Mouse (Mus musculus) left cerebral cortex, adult 2 months (tissue): ENCODE measurements around the gene Ccl1. TPM values are rescaled to one million over a fixed set of nuclear protein-coding genes. Genes with fewer than 3 reads are reported as not detected.

Experiments used
- DNase-seq, 2 experiments: peaks; one replicate each; pipeline ENCODE4 v3.0.0; 2021 to 2022; ENCODE audit warnings: low spot score in 2 of 2, mixed read lengths in 1 of 2; ENCODE audit errors: extremely low spot score in 1 of 2
- H3K27ac ChIP-seq: fragments of 200-600 bp; 2 replicates; pipeline ENCODE4 v1.8.1; 2022
- H3K4me3 ChIP-seq: fragments of 200-600 bp; 2 replicates; pipeline ENCODE4 v1.8.1; 2022
- CTCF ChIP-seq: fragments of 200-600 bp; IDR thresholded peaks from 2 replicates; pipeline ENCODE4 v1.8.1; 2022; ENCODE audit warnings: antibody characterized with exemption, mild to moderate bottlenecking, moderate library complexity
- intact Hi-C: fragments of 180-260 bp; cut with DNase I; formaldehyde crosslinking; loops from one replicate; pipeline ENCODE4 v1.15.1; 2025
- total RNA-seq, 2 experiments: library from RNA; stranded (reverse); gene quantifications; 2 replicates each; pipeline ENCODE4 v1.2.3; 2021

The Ccl1 gene
- total RNA-seq, 2 experiments from 2014 or later: not detected

- intact Hi-C loops: no loop called here
- H3K4me3 ChIP-seq: no peak overlapping the region
- no peak for TF ChIP-seq CTCF
- DNase-seq: no peak
- H3K27ac ChIP-seq: no peak overlapping the region
These were observed 136.0 kb downstream of the Ccl1 start for GRCm38 (mm10) chr11:82169456-82169855.

DNA sequence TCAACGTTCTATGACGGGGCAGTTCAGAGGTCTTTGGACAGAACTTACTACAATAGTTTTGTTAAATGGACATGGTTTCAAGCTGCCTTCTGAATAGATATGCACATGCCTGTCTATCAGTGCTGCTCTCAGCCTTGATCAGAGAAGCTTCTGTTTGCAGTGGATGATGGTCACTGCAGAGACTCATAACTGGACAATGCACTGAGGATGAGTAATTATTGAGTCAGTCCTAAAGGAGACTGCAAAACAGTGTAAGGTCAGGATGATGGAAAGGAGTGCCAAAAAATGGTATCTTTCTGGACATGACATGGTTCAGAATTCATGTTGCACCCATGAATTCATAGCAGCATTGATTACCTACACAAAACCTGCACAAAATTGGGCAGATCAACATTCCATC lies 137.2 kb downstream of the Ccl1 start:
- H3K27ac ChIP-seq: no peak overlapping the region
- intact Hi-C loops: no loop called here
- no peak overlapping the region for H3K4me3 ChIP-seq
- no peak for DNase-seq
- no peak for TF ChIP-seq CTCF

- no peak for TF ChIP-seq CTCF
- DNase-seq: no peak
These were observed 142.2 kb downstream of the Ccl1 start for GRCm38 (mm10) chr11:82163285-82163684.

GRCm38 (mm10) chr11:82159126-82159525 lies 146.4 kb downstream of the Ccl1 start:
- DNase-seq: no peak
- intact Hi-C loops: no loop called here
- no peak overlapping the region for H3K27ac ChIP-seq
- TF ChIP-seq CTCF: no peak
- H3K4me3 ChIP-seq: no peak overlapping the region

More at GRCm38 (mm10) chr11:82163285-82163684, 142.2 kb downstream of the Ccl1 start:
- Histone ChIP-seq H3K27ac (no peak overlapping the region), H3K4me3 (no peak overlapping the region)
- intact Hi-C loops: no loop called here

DNA sequence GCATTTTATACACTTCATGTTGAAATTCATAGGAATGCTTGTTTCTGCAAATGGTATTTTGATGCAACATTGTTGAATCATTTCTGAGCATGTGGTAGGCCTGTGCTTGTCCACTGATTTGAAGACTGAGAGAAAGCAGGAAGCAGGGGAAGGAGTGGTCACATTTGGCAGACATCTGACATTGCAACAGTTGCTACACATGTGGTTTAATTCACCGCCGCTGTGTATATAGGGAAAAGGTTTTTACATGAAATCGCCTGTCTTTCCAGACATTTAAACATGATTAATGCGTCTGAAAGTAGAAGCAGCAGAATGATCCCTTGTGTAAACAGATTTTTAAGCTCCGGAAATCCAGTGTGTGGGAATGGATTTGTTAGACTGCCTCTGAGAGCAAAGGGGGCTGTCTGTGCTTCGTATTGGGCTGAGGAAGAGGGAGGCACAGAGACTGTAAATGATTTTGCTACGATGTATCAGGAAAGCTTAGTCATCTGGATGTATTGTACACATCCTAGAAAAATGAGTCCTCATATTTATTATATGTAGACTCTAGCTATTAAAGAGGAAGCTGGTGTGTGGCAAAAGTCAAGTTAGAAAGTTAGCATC lies 165.9 kb downstream of the Ccl1 start:
- no peak for DNase-seq
- intact Hi-C loops: no loop called here
- Histone ChIP-seq H3K27ac (no peak overlapping the region), H3K4me3 (no peak overlapping the region)
- no peak for TF ChIP-seq CTCF

DNA sequence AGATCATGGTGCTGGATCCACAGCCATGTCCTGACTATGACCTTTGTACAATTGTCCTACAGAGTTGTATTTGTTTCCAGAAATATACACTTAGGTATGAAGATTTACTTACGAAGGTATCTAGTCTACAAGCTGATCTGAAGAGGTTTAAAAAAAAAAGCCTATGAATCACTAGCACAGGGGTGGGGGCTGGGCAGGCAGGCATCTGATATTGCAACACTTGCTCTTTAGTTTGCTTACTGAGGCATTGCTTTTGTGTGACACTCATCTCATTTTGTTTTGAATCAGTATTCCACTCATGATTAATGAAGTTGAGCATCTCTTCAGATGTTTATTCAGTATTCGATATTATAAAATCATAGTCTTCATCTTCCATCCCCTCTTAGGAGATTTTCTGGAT lies 169.3 kb downstream of the Ccl1 start:
- TF ChIP-seq CTCF: no peak
- no peak overlapping the region for H3K4me3 ChIP-seq
- H3K27ac ChIP-seq: no peak overlapping the region
- intact Hi-C loops: no loop called here
- DNase-seq: no peak

- no peak overlapping the region for H3K27ac ChIP-seq
- no peak overlapping the region for H3K4me3 ChIP-seq
- DNase-seq: no peak
- intact Hi-C loops: no loop called here
- no peak for TF ChIP-seq CTCF
These were observed 172.5 kb downstream of the Ccl1 start for GRCm38 (mm10) chr11:82132977-82133376.

Other genes with a start within 250 kb of the Ccl1 start
- gene Ccl11, start 247.9 kb downstream of the Ccl1 start, total RNA-seq: under 1 TPM in 1 of 2 experiments, not detected in 1; 0.43 TPM
- not detected for gene Ccl12, start 203.8 kb downstream of the Ccl1 start, total RNA-seq
- not detected for gene Ccl8, start 190.5 kb downstream of the Ccl1 start, total RNA-seq
- 10 to 100 TPM; 19.2 to 23.7 TPM for gene Tmem132e, start 83.2 kb upstream of the Ccl1 start, total RNA-seq